Mouse (Mus musculus): ENCODE results near the gene Kcnd3.

DNA sequence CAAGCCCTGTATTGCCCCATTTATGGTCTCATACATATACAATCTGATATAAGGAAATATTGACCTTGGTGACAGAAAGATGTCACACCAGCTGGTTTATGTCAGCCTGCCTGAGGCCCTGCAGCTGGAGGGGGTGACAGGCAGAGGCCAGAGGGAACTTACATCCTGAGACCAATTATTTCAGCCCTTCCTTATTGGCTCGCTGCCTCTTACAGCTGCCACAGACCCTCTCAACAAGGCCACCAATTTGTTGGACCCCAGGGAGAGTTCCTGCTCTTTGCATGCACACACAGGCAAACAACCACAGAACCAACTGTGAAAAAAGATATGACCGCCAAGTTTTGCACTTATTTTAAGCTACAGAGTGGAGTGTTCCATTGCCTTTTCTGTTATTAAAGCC is 180.2 kb downstream of the Kcnd3 start:
- TF ChIP-seq CTCF (IDR thresholded peaks at IDR 0.05; ENCODE audit: extremely low read depth, insufficient read depth, low read length) (no peak), POLR2A (IDR thresholded peaks at IDR 0.05; ENCODE audit: extremely low read depth, insufficient read depth, low read length) (no peak)
